Mouse (Mus musculus): ENCODE measurements around the gene Enpp3. TPM values are rescaled to one million over a fixed set of nuclear protein-coding genes. Genes with fewer than 3 reads are reported as not detected.

Gene Enpp3
- total RNA-seq, 1 experiment from 2014 or later, result not detected

DNA sequence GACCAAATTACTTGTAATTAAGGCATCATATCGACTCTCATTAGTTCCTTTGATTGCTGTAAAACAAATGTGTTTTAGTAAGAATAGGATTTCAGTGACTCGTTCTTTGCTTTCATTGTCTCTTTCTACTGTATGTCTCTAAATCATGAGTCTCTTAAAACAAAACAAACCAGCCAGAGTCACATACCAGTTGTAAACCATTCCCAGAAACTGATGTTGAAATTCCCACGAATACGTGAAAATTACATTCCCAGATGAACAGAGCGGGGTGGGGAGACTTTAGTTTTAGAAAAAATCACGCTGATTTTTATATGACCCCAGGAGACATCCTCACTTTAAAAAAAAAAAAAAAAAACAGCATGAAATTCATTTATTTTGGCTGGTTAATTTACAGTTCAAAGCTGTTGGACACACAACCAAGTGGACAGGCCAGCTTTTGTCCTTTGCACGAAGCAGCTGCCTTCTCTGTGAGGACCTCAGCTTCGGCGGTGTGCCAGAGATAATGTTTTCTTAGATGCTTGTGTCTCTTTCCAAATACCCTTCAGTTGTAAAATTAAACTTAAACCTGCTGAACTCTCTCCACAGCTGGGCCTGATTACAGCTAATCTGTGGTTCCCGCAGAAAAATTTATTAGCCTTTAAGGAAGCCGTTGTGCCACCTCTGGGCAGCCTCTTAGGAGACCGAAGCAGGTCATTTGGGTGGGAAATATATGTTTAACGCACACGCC, 64.5 kb downstream of the Enpp3 start:
- no peak for ATAC-seq (replicated peaks; ENCODE audit: insufficient number of reproducible peaks, low FRiP score, low TSS enrichment, poor library complexity, severe bottlenecking)

DNA sequence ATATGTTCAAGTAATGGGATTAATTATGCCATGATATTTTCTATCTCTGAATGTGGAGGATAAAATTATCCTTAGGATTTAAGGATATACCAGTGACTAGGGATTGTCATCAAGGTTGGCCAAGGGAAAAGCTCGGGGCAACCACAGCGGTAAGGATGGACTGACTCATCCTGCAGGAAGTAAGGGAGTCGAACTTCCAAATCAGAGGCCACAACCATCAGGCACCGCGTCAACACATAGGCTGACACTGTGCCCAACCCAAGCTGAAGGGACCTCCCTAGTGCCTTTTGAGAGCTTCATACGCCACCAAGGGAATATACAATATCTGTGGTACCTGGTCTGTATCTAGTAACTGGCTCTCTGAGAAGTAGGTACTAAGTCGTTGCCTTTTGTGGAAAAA, 73.1 kb downstream of the Enpp3 start:
- ATAC-seq (replicated peaks; ENCODE audit: insufficient number of reproducible peaks, low FRiP score, low TSS enrichment, poor library complexity, severe bottlenecking), result no peak

DNA sequence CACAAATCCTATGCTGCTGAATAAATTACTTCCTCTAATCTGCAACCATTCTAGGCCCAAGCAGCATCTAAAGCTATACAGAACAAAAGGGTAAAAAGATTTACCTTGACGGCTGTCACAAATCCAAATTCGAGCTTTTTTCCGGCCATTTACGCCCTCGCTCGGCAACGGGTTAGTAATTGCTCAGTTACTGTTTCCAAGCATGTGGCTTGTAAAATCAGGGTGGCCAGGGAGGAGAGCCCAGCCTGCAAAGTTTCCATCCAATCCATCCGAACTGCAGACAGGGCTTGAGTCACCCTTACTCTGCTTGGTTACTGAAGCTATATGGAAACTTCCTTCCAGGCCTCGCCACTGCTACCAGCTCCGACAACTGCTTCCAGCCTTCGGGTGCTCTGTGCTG, 74.9 kb downstream of the Enpp3 start:
- ATAC-seq (replicated peaks; ENCODE audit: insufficient number of reproducible peaks, low FRiP score, low TSS enrichment, poor library complexity, severe bottlenecking), result no peak

DNA sequence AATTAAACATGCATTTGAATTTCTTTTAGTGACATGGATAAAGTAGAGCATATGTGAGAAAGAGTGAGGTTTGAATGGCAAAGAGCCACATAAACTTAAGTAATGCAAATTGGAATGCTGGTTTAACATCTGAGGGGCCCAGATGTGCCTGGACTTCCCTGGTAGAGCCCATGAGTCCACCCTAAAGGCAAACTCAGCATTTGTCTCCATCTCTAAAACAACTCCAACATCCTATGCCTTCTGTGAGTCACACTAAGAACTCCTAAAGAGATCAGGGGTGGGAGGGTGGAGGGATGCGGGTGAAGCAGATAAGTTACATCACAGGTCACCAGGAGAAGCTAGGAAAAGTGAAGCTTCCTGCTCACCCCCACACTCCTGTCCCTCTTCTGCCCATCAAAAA, 76.6 kb downstream of the Enpp3 start:
- no peak for ATAC-seq (replicated peaks; ENCODE audit: insufficient number of reproducible peaks, low FRiP score, low TSS enrichment, poor library complexity, severe bottlenecking)

DNA sequence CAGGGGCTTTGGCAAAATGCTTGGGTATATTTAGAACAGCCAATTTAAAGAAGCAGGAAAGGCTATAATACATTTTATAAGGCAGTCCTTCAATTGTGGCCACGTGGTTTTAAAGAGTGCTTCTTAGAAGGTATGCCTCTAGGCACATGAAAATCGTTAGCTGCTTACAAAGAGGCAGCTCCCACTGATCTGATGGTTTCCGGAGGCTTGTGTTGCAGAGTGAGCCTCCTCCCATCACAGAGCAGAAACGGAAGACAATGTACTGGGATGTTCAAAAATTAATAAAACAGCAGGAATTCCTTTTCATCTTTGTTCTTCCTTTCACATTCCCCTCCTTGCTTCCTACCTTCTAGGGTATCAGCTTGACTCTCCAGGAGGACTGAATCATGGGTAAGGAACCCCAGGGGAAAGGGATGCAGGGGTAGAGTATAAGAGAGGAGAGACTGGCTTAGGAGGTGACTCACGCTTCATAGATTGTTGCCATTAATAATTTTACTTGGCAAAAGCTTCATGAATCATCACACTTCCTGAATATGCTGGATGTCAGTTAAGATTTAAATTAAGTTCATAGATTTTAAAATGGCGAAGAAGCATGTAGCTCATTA, 77.4 kb downstream of the Enpp3 start:
- no peak for ATAC-seq (replicated peaks; ENCODE audit: insufficient number of reproducible peaks, low FRiP score, low TSS enrichment, poor library complexity, severe bottlenecking)

DNA sequence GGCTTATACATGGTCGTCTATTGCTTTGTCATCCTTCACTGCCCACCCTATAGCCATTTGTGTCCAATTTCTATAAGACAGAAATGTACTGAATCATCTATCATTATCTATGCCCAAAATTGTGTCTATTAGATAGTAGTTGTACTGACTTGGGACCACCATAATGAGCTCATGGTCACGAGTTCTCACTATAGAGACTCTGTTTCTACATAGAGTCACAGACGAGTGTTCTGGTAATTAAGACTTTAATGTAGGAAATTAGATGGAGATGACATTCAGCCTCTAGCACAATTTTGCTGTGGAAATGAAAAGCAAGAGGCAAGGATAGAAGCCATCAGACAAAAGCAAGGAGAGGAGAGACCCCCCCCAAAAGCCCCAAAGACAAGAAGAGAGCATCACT, 78.0 kb downstream of the Enpp3 start:
- no peak for ATAC-seq (replicated peaks; ENCODE audit: insufficient number of reproducible peaks, low FRiP score, low TSS enrichment, poor library complexity, severe bottlenecking)

DNA sequence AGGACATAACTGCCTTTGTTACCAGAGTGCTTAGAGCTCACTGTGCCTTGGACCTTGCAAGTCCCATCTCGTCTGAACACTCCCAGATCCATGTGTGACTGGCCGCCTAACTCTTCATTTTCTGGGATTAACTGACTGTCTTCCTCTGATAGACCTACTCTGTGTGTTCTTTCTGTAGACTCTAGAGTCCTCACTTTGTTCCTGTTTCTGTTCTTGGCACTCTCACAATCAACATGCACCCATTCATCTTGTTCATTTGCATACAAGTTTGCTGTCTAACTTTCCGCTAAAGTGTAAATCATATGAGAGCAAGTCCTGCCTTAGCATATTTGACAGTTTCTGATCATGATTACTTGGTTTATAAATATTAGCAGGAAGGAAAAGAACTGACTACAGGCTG, 79.4 kb downstream of the Enpp3 start:
- no peak for ATAC-seq (replicated peaks; ENCODE audit: insufficient number of reproducible peaks, low FRiP score, low TSS enrichment, poor library complexity, severe bottlenecking)

DNA sequence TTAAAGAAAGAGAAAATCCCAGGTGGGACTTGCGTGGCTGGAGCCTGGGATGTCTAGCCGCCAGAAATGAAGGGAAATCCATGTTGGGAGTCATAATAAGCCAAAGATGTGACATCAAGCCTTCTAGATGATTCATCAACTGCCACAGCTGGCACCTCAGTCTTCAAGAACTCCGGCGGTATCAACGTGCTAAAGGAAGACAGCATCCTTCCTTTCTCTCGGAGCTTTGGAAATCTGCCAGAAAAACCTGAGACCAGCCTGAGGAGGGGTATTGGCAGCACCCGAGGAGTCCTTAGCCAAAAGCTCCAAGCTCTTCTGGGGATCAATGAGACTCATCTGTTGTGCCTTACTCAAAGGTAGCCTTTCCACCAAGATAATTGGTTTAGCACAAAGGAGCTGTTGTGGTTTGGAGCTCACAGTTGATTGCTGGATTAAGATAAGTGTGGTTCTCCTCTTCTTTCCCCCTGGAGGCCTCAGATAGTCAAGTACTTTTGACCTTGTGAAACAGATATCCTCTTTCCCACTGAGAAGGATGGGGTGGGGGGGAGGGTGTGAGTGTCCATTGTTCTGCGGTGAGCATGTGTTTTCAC, 84.2 kb downstream of the Enpp3 start:
- no peak for ATAC-seq (replicated peaks; ENCODE audit: insufficient number of reproducible peaks, low FRiP score, low TSS enrichment, poor library complexity, severe bottlenecking)

DNA sequence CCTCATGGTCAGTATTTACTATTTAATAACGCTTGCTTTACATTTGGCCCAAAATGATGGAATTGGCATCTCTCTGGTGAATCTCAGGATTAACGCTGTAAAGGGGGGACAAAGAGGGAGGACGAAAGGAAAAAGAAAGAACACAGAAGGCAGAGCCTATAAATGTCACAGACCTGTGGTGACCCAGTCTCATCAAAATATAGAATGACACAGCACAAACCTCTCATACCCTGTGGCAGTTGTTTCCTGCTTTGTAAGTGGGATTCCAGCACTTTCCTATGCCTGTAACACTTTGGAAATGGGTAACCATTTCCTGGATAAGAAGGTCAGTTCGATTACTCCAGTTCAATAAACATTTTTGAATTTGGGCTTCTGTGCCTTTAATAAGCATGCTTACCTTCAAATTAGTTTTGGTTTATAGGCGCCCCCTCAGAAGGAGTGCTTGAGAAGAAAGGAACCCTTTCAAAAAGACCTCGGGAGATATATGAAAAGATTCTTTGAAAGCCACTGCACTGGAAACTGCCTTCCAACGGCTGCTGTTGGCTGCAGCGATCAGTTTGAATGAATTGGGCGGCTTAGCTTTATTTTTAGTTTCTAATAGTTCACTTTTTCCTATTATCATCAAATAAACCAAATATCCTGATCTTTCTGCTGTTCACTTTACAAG, 87.6 kb downstream of the Enpp3 start:
- ATAC-seq (replicated peaks; ENCODE audit: insufficient number of reproducible peaks, low FRiP score, low TSS enrichment, poor library complexity, severe bottlenecking), result no peak

DNA sequence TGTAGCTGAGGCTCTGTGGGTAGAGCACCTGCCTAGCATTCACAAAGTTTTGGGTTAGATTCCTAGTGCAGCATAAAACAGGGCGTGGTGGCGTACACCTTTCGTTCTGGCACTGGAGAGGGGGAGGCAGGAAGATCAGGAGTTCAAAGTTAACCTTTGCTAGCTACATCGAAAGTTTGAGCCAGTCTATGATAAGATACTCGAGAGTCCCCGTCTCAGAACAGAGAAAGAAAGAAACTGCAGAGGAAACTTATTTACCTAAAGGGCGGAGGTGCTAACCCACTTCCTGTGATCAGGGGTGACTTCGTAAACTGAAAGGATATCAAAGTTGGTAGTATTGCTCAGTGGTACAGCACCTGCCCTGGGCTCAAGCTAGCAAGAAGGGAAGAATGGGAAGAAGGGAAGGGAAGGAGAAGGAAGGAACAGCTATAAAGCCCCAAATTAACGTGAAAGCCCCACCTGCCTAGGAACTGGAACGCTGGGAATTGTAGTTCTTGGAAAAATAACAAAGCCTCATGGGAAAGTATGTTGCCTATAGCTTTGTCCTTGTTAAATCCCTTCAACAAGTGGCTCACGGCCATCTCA, 88.3 kb downstream of the Enpp3 start:
- ATAC-seq (replicated peaks; ENCODE audit: insufficient number of reproducible peaks, low FRiP score, low TSS enrichment, poor library complexity, severe bottlenecking), result peak; percentile 35; the same call in 1 of the 2 replicates

DNA sequence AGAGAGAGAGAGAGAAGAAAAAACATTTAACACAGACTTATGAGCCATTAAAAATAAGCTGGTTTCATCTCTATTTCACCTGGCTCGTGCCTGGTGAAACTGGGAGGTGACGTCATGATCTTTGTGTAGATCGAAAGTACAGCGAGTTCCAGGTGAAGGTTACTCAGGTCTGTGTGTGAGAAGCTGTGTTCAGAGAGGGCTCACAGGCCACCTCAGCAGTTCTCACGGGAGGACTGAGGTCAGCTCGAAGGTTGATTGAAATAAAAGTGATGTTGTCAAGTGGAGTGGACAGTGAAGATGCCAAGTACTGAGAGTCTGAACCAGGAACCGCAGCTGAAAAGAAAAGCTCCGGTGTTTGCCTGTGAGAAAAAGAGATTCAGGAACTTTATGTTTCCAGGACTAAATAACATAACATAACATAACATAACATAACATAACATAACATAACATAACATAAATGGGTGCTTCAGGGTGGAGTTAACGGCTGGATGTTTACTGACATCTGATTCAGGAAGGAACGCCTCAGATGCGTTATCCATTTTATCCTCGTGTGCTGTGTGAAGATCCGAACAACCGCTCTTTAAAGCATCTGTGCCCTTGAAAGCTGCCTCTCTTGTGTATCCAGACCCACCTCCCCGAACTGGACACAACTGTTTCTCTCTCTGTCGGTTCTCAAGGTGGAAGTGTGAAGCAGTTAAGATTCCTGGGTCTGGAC, 88.9 kb downstream of the Enpp3 start:
- no peak for ATAC-seq (replicated peaks; ENCODE audit: insufficient number of reproducible peaks, low FRiP score, low TSS enrichment, poor library complexity, severe bottlenecking)

DNA sequence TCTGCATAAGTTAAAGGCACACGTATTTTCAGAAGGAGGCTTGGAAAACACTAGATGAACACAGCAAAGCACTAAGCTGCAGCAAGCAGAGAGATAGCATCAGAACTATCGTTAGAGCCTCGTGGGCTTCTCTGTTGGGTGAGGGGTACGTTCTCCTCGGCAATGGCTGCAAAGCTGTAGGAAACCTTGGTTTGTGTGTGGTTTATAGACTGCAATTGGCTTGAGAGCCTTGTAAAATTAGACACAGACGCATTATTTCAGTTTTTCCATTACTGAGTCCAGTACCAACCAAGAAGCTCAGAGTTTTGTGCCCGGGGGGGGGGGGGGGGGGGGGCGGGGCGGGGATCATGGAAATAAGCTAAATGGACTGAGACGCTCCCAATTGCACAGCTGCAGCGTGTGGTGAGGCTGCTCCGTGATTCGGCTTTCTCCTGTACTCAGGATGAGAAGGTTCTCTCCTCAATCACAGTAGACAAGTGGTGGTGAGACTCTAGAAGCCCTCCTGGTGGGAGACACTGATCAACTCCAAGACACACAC, 99.6 kb downstream of the Enpp3 start:
- ATAC-seq (replicated peaks; ENCODE audit: insufficient number of reproducible peaks, low FRiP score, low TSS enrichment, poor library complexity, severe bottlenecking), result no peak

DNA sequence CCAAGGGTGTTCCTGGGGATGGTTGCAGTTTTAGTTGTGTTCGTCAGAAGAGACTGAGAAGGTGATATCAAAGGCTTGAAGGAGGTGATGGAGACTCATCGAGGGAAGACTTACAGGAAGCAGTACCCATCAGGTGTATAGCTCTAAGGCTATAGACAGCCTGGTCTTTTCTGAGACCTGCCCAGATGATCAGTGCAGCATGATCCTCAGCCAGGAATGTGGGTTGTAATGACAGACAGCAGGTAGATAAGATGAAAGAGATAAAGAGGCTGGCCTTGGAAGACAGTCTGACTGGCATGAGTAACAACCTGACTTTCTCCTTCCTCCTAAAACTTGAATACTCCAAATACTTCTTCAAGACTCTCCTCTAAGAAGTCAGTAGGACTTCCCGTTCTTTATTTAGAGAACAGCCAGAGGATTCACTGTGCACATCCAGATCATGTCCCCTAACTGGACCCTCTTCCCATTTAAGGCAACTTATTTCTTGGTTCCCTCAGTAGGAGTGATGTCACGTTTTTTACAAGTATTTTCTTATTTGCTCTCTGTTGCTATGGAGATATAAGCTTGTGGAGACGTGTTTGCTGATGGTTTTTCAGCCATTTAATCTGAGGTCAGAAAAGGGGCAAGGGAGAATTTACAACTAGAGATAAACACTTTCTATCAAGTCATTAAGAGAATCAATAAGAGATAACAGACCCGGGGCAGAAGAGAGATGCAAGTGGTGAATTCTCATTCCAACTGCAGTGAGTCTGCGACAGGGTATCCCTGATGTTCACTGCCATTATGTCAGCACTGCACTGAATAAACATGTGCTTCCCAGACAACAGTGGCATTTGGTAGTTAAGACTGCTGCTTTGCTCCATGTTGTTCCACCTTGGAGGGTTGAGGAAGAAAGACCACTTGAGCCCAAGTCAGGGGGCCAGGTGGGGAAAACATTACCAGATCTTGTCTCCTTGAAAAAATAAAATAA, 101.1 kb downstream of the Enpp3 start:
- ATAC-seq (replicated peaks; ENCODE audit: insufficient number of reproducible peaks, low FRiP score, low TSS enrichment, poor library complexity, severe bottlenecking), result no peak

DNA sequence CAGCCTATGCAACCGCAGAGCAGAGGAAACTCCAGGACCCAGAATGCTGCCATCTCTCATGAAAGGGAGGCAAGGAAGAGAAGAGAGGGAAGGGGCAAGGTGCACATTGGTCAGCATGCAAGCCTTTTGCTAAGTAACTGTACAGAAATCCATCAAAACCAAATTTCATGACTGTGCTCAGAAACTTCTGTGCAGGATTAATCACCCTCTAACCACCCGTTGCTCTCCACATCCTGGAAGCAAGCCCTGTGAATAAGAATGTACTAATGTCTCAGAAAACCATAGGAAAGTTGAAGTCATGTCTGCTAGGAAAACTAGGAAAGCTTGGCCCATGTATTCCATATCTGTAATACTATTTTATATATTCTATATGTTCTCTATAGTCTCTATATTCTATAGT, 103.5 kb downstream of the Enpp3 start:
- no peak for ATAC-seq (replicated peaks; ENCODE audit: insufficient number of reproducible peaks, low FRiP score, low TSS enrichment, poor library complexity, severe bottlenecking)

DNA sequence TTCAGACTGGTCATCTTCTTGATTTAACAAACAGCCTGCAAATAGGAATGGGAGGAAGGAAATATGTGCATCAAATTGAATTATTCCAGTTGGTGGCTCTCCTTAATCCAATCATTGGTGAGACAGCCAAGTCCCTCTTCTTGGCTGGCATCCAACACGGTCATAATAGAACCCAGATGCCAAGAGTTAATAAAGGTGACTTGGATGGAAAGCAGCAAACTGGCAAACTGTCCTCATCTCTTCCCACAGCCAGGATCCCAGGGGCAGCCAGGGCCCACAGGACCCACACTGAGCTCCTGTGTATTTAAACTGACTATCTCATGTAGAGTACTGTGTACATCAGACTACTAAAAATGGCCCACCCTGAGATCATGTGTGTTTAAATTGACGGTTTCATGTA, 104.2 kb downstream of the Enpp3 start:
- ATAC-seq (replicated peaks; ENCODE audit: insufficient number of reproducible peaks, low FRiP score, low TSS enrichment, poor library complexity, severe bottlenecking), result no peak

DNA sequence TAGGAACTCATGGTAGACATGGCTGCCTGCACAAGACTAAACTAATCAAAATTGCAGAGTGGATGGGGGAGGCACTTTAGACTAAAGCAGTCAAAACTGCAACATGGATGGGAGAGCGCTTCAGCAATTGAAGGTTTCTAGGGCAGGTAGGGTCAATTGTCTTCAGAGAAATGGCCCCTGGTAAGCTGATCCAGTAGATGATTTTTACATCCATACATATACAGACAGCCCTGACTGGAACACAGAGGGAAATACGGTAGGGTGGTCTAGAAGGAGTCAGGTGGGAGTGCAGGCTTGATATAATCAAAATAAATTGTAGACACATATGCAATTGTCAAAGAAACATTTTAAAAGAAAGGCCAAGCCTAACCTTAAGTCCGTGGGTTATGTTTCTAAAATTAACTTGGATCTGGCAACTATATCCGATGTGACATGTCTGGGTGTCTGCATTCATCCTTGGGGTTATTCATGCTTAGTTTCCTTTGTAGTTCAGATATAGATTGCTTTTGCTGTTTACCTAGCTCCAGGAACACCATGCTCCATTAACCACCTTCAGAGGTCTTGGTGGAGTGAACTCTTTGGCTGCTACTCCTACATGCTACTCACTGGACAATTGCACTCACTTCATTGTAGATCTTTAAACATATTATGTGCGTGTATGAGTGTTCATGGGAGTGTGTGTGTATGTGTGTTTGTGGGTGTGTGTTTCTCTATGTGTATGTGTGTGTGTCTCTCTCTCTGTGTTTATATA, 107.4 kb downstream of the Enpp3 start:
- no peak for ATAC-seq (replicated peaks; ENCODE audit: insufficient number of reproducible peaks, low FRiP score, low TSS enrichment, poor library complexity, severe bottlenecking)

DNA sequence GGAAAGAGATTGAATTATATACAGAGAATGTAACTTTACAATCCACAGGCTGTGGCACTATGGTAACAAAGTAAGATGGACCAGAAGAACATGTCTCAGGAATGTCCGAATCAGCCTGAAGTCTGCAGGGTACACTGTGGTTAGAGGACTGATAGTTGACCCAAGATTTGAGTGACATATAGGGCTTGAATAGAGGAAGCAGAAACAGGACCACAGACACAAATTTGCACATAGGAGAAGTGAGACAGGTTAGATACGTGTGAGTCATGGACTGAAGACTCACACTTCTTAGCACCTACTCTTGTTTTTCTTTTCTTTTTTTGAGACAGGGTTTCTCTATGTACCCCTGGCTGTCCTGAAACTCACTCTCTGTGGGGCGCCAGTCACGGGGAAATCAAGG, 115.1 kb downstream of the Enpp3 start:
- ATAC-seq (replicated peaks; ENCODE audit: insufficient number of reproducible peaks, low FRiP score, low TSS enrichment, poor library complexity, severe bottlenecking), result no peak
